Mouse (Mus musculus): ENCODE data around the gene Prtg.

GRCm38 (mm10) chr9:72846160-72846559, 39.5 kb downstream of the Prtg start:
- TF ChIP-seq CTCF (IDR thresholded peaks at IDR 0.05; ENCODE audit: low read depth, low read length) = no peak
- TF ChIP-seq POLR2A (IDR thresholded peaks at IDR 0.05; ENCODE audit: borderline replicate concordance, low read depth, low read length) = no peak
